Mouse (Mus musculus): ENCODE data around the gene Nat14. TPM values are rescaled to one million over a fixed set of nuclear protein-coding genes. Genes with fewer than 3 reads are reported as not detected.
A peak's percentile ranks its signal among the peaks of the same experiment; 100 is the strongest.

Gene Nat14
- polyA plus RNA-seq, 1 experiment from 2014 or later: 13.7 TPM

- 87% methylated on average over 4 of the region's 4 CpGs for WGBS
- H3K9ac ChIP-seq: no peak overlapping the region
- ATAC-seq (ENCODE audit: low FRiP score, low read depth): no peak
- H3K27ac ChIP-seq: no peak overlapping the region
- H3K27me3 ChIP-seq (replicated peaks): no peaks in the 10 kb centered on the region; the same call in 1 of the 2 replicates
- no peak overlapping the region for H3K4me2 ChIP-seq (replicated peaks)
- H3K9me3 ChIP-seq: no peaks in the 10 kb centered on the region
- no peaks in the 10 kb centered on the region for H3K36me3 ChIP-seq
- H3K4me1 ChIP-seq: no peaks in the 10 kb centered on the region
- H3K4me3 ChIP-seq: no peak overlapping the region
Observed at GRCm38 (mm10) chr7:4934160-4934914, 12.5 kb downstream of the Nat14 start.

- H3K36me3 ChIP-seq: no peaks in the 10 kb centered on the region
- no peaks in the 10 kb centered on the region; the same call in 1 of the 2 replicates for H3K27me3 ChIP-seq (replicated peaks)
- no peak overlapping the region for H3K27ac ChIP-seq
- H3K4me2 ChIP-seq (replicated peaks): no peak overlapping the region
- no peak overlapping the region for H3K4me3 ChIP-seq
- 80% methylated on average over 10 of the region's 10 CpGs for WGBS
- H3K9me3 ChIP-seq: no peaks in the 10 kb centered on the region
- ATAC-seq (ENCODE audit: low FRiP score, low read depth): no peak
- no peaks in the 10 kb centered on the region for H3K4me1 ChIP-seq
- no peak overlapping the region for H3K9ac ChIP-seq
Observed at GRCm38 (mm10) chr7:4936832-4937231, 15.0 kb downstream of the Nat14 start.

- no peak overlapping the region for H3K4me3 ChIP-seq
- no peaks in the 10 kb centered on the region for H3K9me3 ChIP-seq
- no peaks in the 10 kb centered on the region for H3K4me1 ChIP-seq
- no peaks in the 10 kb centered on the region for H3K36me3 ChIP-seq
- H3K27me3 ChIP-seq (replicated peaks): no peaks in the 10 kb centered on the region; the same call in 1 of the 2 replicates
- no peak overlapping the region for H3K9ac ChIP-seq
- H3K4me2 ChIP-seq (replicated peaks): no peak overlapping the region
- 80% methylated on average over 10 of the region's 11 CpGs for WGBS
- no peak overlapping the region for H3K27ac ChIP-seq
- ATAC-seq (ENCODE audit: low FRiP score, low read depth): no peak
Observed at GRCm38 (mm10) chr7:4937392-4937791, 15.6 kb downstream of the Nat14 start.

- H3K36me3 ChIP-seq: no peaks in the 10 kb centered on the region
- H3K9me3 ChIP-seq: no peaks in the 10 kb centered on the region
- no peak overlapping the region for H3K27ac ChIP-seq
- H3K4me2 ChIP-seq (replicated peaks): no peak overlapping the region
- no peaks in the 10 kb centered on the region for H3K4me1 ChIP-seq
- H3K9ac ChIP-seq: no peak overlapping the region
- H3K27me3 ChIP-seq (replicated peaks): no peaks in the 10 kb centered on the region; the same call in 1 of the 2 replicates
- 35% methylated on average over 2 of the region's 2 CpGs for WGBS
- no peak overlapping the region for H3K4me3 ChIP-seq
- no peak for ATAC-seq (ENCODE audit: low FRiP score, low read depth)
Observed at GRCm38 (mm10) chr7:4938456-4938855, 16.6 kb downstream of the Nat14 start.

GRCm38 (mm10) chr7:4940068-4940479 lies 18.2 kb downstream of the Nat14 start:
- H3K4me2 ChIP-seq (replicated peaks): no peak overlapping the region
- H3K9me3 ChIP-seq: no peaks in the 10 kb centered on the region
- no peaks in the 10 kb centered on the region for H3K4me1 ChIP-seq
- WGBS: 17% methylated on average over 9 of the region's 9 CpGs
- no peak overlapping the region for H3K9ac ChIP-seq
- peak; percentile 25; the same call in 1 of the 2 replicates for ATAC-seq (ENCODE audit: low FRiP score, low read depth)
- no peaks in the 10 kb centered on the region; the same call in 1 of the 2 replicates for H3K27me3 ChIP-seq (replicated peaks)
- no peaks in the 10 kb centered on the region for H3K36me3 ChIP-seq
- H3K27ac ChIP-seq: no peak overlapping the region
- H3K4me3 ChIP-seq: no peak overlapping the region

- Histone ChIP-seq H3K9me3 (no peaks in the 10 kb centered on the region), H3K36me3 (no peaks in the 10 kb centered on the region), H3K4me1 (no peaks in the 10 kb centered on the region), H3K4me2 (replicated peaks) (no peak overlapping the region), H3K27me3 (replicated peaks) (no peaks in the 10 kb centered on the region), H3K27ac (no peak overlapping the region), H3K4me3 (no peak overlapping the region), H3K9ac (no peak overlapping the region)
- no peak for ATAC-seq (ENCODE audit: low FRiP score, low read depth)
- WGBS: 55% methylated on average over 5 of the region's 5 CpGs
Observed at GRCm38 (mm10) chr7:4942673-4943072, 20.8 kb downstream of the Nat14 start.

- Histone ChIP-seq H3K36me3 (no peaks in the 10 kb centered on the region), H3K9ac (no peak overlapping the region), H3K4me2 (replicated peaks) (peak overlapping the region; percentile 50), H3K4me1 (no peaks in the 10 kb centered on the region), H3K9me3 (no peaks in the 10 kb centered on the region), H3K27ac (no peak overlapping the region), H3K4me3 (no peak overlapping the region), H3K27me3 (replicated peaks) (no peaks in the 10 kb centered on the region)
- WGBS: 15% methylated on average over 15 of the region's 15 CpGs
- ATAC-seq (ENCODE audit: low FRiP score, low read depth): peak; percentile 68; the same call in 1 of the 2 replicates
Observed at GRCm38 (mm10) chr7:4943223-4943815, 21.5 kb downstream of the Nat14 start.

- no peaks in the 10 kb centered on the region for H3K27me3 ChIP-seq (replicated peaks)
- no peak overlapping the region for H3K27ac ChIP-seq
- 53% methylated on average over 2 of the region's 2 CpGs for WGBS
- ATAC-seq (ENCODE audit: low FRiP score, low read depth): no peak
- H3K4me3 ChIP-seq: no peak overlapping the region
- H3K4me2 ChIP-seq (replicated peaks): no peak overlapping the region
- no peaks in the 10 kb centered on the region for H3K36me3 ChIP-seq
- H3K4me1 ChIP-seq: no peaks in the 10 kb centered on the region
- no peaks in the 10 kb centered on the region for H3K9me3 ChIP-seq
- H3K9ac ChIP-seq: no peak overlapping the region
Observed at GRCm38 (mm10) chr7:4947855-4948254, 26.0 kb downstream of the Nat14 start.

- H3K27me3 ChIP-seq (replicated peaks): no peaks in the 10 kb centered on the region
- H3K4me1 ChIP-seq: no peaks in the 10 kb centered on the region
- no peak overlapping the region for H3K27ac ChIP-seq
- ATAC-seq (ENCODE audit: low FRiP score, low read depth): no peak
- H3K4me2 ChIP-seq (replicated peaks): no peak overlapping the region
- no peaks in the 10 kb centered on the region for H3K9me3 ChIP-seq
- 82% methylated on average over 6 of the region's 6 CpGs for WGBS
- no peaks in the 10 kb centered on the region for H3K36me3 ChIP-seq
- H3K4me3 ChIP-seq: no peak overlapping the region
- H3K9ac ChIP-seq: no peak overlapping the region
Observed at GRCm38 (mm10) chr7:4948386-4948785, 26.6 kb downstream of the Nat14 start.

GRCm38 (mm10) chr7:4950561-4951342 lies 28.9 kb downstream of the Nat14 start:
- no peak overlapping the region for H3K9ac ChIP-seq
- H3K9me3 ChIP-seq: no peaks in the 10 kb centered on the region
- ATAC-seq (ENCODE audit: low FRiP score, low read depth): no peak
- H3K27ac ChIP-seq: no peak overlapping the region
- no peaks in the 10 kb centered on the region for H3K27me3 ChIP-seq (replicated peaks)
- no peaks in the 10 kb centered on the region for H3K4me1 ChIP-seq
- H3K36me3 ChIP-seq: no peaks in the 10 kb centered on the region
- H3K4me3 ChIP-seq: no peak overlapping the region
- 87% methylated on average over 19 of the region's 19 CpGs for WGBS
- H3K4me2 ChIP-seq (replicated peaks): no peak overlapping the region

GRCm38 (mm10) chr7:4953815-4954445 lies 32.1 kb downstream of the Nat14 start:
- Histone ChIP-seq H3K36me3 (no peaks in the 10 kb centered on the region), H3K27ac (no peak overlapping the region), H3K4me3 (no peak overlapping the region), H3K9ac (no peak overlapping the region), H3K4me1 (no peaks in the 10 kb centered on the region), H3K27me3 (replicated peaks) (no peaks in the 10 kb centered on the region), H3K4me2 (replicated peaks) (no peak overlapping the region), H3K9me3 (no peaks in the 10 kb centered on the region)
- ATAC-seq (ENCODE audit: low FRiP score, low read depth): no peak
- whole genome bisulfite sequencing: 28% methylated on average over 10 of the region's 10 CpGs

- no peak overlapping the region for H3K9ac ChIP-seq
- no peaks in the 10 kb centered on the region for H3K27me3 ChIP-seq (replicated peaks)
- no peak overlapping the region for H3K27ac ChIP-seq
- 84% methylated on average over 10 of the region's 10 CpGs for WGBS
- no peak overlapping the region for H3K4me2 ChIP-seq (replicated peaks)
- H3K36me3 ChIP-seq: no peaks in the 10 kb centered on the region
- no peak overlapping the region for H3K4me3 ChIP-seq
- ATAC-seq (ENCODE audit: low FRiP score, low read depth): no peak
- no peaks in the 10 kb centered on the region for H3K4me1 ChIP-seq
- no peaks in the 10 kb centered on the region for H3K9me3 ChIP-seq
Observed at GRCm38 (mm10) chr7:4957361-4957760, 35.5 kb downstream of the Nat14 start.

All from neural tube, embryonic 12.5 days (tissue).